Mouse (Mus musculus) embryonic fibroblast, embryonic 13.5 days (primary cell): ENCODE data around the gene Gas2.

ENCODE experiments used
- CTCF ChIP-seq: IDR thresholded peaks from 2 replicates; pipeline ENCODE4 v1.5.1; 2011; ENCODE audit warnings: mild to moderate bottlenecking, control low read depth, low read length, moderate library complexity, borderline replicate concordance; ENCODE audit not compliant: insufficient read depth
- POLR2A ChIP-seq: IDR thresholded peaks from 2 replicates; pipeline ENCODE4 v1.6.1; 2011; ENCODE audit warnings: low read depth, mild to moderate bottlenecking, control low read depth, low read length, moderate library complexity

DNA sequence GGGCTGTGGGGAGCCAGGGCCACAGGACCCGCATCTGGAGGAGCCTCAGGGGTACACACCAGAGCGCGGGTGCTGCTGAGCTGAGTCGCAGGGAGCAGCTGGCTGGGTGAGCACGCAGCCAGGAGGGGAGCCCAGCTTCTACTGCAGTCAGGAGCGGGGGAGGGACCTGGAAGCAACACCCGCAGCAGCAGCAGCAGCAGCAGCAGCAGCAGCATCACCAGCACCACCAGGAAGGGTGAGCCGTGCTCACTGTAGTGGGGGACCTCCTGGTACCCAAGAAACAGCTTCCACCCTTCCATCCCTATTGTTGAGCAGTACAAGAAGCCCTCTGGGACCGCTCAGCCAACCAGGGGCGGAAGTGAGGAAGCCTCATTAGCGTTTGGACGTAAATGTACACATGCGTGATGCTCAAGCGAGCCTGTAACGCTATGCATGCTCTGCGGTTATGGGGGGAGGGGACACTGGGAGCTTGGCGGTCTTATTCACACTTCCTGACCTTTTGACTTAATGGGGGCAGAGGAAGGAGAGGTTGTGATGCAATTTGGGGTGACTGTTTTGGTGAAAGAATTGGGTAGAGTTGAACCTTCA lies 17.4 kb downstream of the Gas2 start:
- peak; percentile 67 for TF ChIP-seq POLR2A
- TF ChIP-seq CTCF: no peak
